Mouse (Mus musculus) forebrain, embryonic 11.5 days (tissue): Measurements from ENCODE around the gene Espl1. TPM values are rescaled to one million over a fixed set of nuclear protein-coding genes. Genes with fewer than 3 reads are reported as not detected.

Experiments
- ATAC-seq: fragments of 200-750 bp; cut with Nextera tagmentation; replicated peaks from 2 replicates; pipeline ENCODE4 v1.8.0; 2017; ENCODE audit warnings: moderate TSS enrichment; ENCODE audit not compliant: low FRiP score
- DNase-seq: peaks from one replicate; pipeline ENCODE4 v3.0.0-alpha.2; 2017; ENCODE audit warnings: low spot score
- H3K27ac ChIP-seq: fragments of 300-500 bp; sonication (generic); 2 replicates; pipeline ENCODE4 v1.5.1; 2014; ENCODE audit warnings: low read depth, low read length
- H3K27me3 ChIP-seq: fragments of 300-500 bp; sonication (generic); 2 replicates; pipeline ENCODE4 v1.6.1; 2014; ENCODE audit warnings: mild to moderate bottlenecking, low read length, mixed read lengths; ENCODE audit not compliant: control insufficient read depth, insufficient read depth
- H3K36me3 ChIP-seq: fragments of 300-500 bp; sonication (generic); 2 replicates; pipeline ENCODE4 v1.6.1; 2014; ENCODE audit warnings: mild to moderate bottlenecking, low read length, moderate library complexity, mixed read lengths; ENCODE audit not compliant: control insufficient read depth, insufficient read depth
- H3K4me1 ChIP-seq: fragments of 300-500 bp; sonication (generic); replicated peaks from 2 replicates; pipeline ENCODE4 v1.6.1; 2014; ENCODE audit warnings: low read length, mixed read lengths; ENCODE audit not compliant: control insufficient read depth, insufficient read depth
- H3K4me2 ChIP-seq: fragments of 300-500 bp; sonication (generic); 2 replicates; pipeline ENCODE4 v1.6.1; 2014; ENCODE audit warnings: low read depth, mild to moderate bottlenecking, low read length, moderate library complexity, mixed read lengths; ENCODE audit not compliant: severe bottlenecking
- H3K4me3 ChIP-seq: fragments of 300-500 bp; sonication (generic); 2 replicates; pipeline ENCODE4 v1.5.1; 2014; ENCODE audit warnings: low read depth, low read length
- H3K9ac ChIP-seq: fragments of 300-500 bp; sonication (generic); 2 replicates; pipeline ENCODE4 v1.6.1; 2014; ENCODE audit warnings: low read length
- H3K9me3 ChIP-seq: fragments of 300-500 bp; sonication (generic); 2 replicates; pipeline ENCODE4 v1.6.1; 2016; ENCODE audit warnings: low read length, mixed read lengths; ENCODE audit not compliant: control insufficient read depth
- WGBS: fragments of 180-500 bp; shearing (Covaris S2); extraction: QIAGEN DNeasy Blood & Tissue Kit; methylation state at CpG from one replicate; pipeline ENCODE4 v1.1.7; 2014; 5-methylcytosine and 5-hydroxymethylcytosine counted together
- polyA plus RNA-seq: library from polyadenylated mRNA; unstranded; fragments of >200 nt; fragmentation: Nextera tagmentation; extraction: Ambion mirVana; gene quantifications from 2 replicates; pipeline ENCODE4 v1.2.1, GENCODE M21; 2014

The Espl1 gene
- polyA plus RNA-seq, 1 experiment from 2014 or later: 58.3 TPM

DNA sequence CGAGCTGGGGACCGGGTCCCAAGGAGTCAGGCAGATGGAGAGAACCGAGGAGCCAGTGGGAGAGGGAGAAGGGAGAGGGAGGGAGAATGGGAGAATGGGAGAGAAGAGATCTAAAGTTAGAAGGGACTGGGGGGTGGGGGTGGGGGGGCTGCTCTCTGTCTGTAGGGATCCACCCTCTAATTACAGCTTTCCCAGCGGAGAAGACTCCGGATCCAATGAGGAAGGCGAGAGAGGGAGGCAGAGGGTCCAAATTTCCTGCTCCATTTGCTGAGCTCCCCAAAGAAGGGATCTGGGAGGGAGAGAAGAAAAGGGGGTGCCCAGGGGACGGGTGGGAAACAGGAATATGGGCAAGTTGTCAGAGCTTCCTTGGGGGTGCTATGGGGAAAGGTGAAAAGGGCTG lies 70.2 kb downstream of the Espl1 start:
- ATAC-seq (no peak), DNase-seq (no peak)
- no peaks in the 10 kb centered on the region for H3K36me3 ChIP-seq
- peaks cover 11% of the 10 kb centered on the region; the same call in 1 of the 2 replicates for H3K4me1 ChIP-seq
- H3K27ac ChIP-seq: no peak overlapping the region
- no peaks in the 10 kb centered on the region for H3K9me3 ChIP-seq
- H3K4me3 ChIP-seq: peak overlapping the region; percentile 16
- WGBS: 7% methylated on average over 7 of the region's 7 CpGs
- peaks cover 10% of the 10 kb centered on the region for H3K27me3 ChIP-seq
- H3K9ac ChIP-seq: peak overlapping the region; percentile 21; the same call in 1 of the 2 replicates
- peak overlapping the region; percentile 45 for H3K4me2 ChIP-seq

DNA sequence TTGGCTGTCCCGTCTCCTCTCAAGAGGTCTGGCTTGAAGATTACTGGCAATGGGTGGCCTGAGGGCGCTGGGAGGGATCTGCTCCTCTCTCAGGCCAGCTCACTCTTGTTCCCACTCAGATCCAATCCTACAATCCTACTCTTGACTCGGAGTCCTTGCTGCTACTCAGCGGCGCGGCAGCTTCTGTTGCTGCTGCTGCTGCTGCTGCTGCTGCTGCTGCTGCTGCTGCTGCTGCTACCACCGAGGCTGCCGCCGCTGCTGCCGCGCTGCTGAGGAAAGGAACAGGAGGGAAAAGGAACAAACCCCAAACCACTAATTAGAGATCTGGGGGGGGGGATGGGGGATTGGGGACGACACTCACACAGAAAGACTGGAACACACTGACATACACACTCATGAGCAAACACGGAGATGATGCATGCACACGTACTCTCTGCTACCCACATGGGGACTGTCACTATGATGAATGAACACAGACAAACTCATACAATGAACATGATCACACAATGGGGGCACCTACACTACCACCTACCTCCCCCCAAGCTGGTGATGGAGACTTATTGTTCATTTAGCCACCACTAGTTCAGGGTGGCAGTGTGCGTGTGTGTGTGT lies 70.8 kb downstream of the Espl1 start, which contains the start of gene Sp7:
TSS of gene Sp7 (minus strand) at position 450 of the 612 bp plus-strand sequence.
- H3K4me1 ChIP-seq: peaks cover 11% of the 10 kb centered on the region; the same call in 1 of the 2 replicates
- DNase-seq (peak; percentile 65), ATAC-seq (no peak)
- H3K36me3 ChIP-seq: no peaks in the 10 kb centered on the region
- H3K27me3 ChIP-seq: peaks cover 10% of the 10 kb centered on the region
- WGBS: 9% methylated on average over 13 of the region's 15 CpGs
- peak within 1 kb of the TSS; percentile 16 for H3K4me3 ChIP-seq
- peak within 1 kb of the TSS; percentile 21; the same call in 1 of the 2 replicates for H3K9ac ChIP-seq
- no peaks in the 10 kb centered on the region for H3K9me3 ChIP-seq
- no peak within 1 kb of the TSS for H3K27ac ChIP-seq
- peak within 1 kb of the TSS; percentile 45 for H3K4me2 ChIP-seq

GRCm38 (mm10) chr15:102369972-102370371 lies 73.9 kb downstream of the Espl1 start:
- no peak overlapping the region for H3K4me2 ChIP-seq
- no peak overlapping the region for H3K9ac ChIP-seq
- DNase-seq (no peak), ATAC-seq (no peak)
- H3K36me3 ChIP-seq: no peaks in the 10 kb centered on the region
- WGBS: 9% methylated on average over 13 of the region's 13 CpGs
- no peak overlapping the region for H3K27ac ChIP-seq
- peaks cover 8% of the 10 kb centered on the region; the same call in 1 of the 2 replicates for H3K27me3 ChIP-seq
- H3K9me3 ChIP-seq: no peaks in the 10 kb centered on the region
- H3K4me3 ChIP-seq: no peak overlapping the region
- peaks cover 11% of the 10 kb centered on the region; the same call in 1 of the 2 replicates for H3K4me1 ChIP-seq

GRCm38 (mm10) chr15:102370727-102371126 lies 74.7 kb downstream of the Espl1 start:
- ATAC-seq (no peak), DNase-seq (peak; percentile 66)
- Histone ChIP-seq H3K36me3 (no peaks in the 10 kb centered on the region), H3K27me3 (peaks cover 8% of the 10 kb centered on the region; the same call in 1 of the 2 replicates), H3K4me1 (peaks cover 11% of the 10 kb centered on the region; the same call in 1 of the 2 replicates), H3K4me3 (no peak overlapping the region), H3K27ac (no peak overlapping the region), H3K9ac (no peak overlapping the region; the same call in 1 of the 2 replicates), H3K9me3 (no peaks in the 10 kb centered on the region), H3K4me2 (no peak overlapping the region)
- WGBS: 13% methylated on average over 10 of the region's 10 CpGs

Other genes with a start within 250 kb of the Espl1 start
- gene Eif4b, start 222.5 kb upstream of the Espl1 start, polyA plus RNA-seq: 122 and 129 TPM in 2 replicates
- 8.8 and 10.5 TPM in 2 replicates for gene Tns2, start 195.9 kb upstream of the Espl1 start, polyA plus RNA-seq
- 12.0 and 12.1 TPM in 2 replicates for gene Spryd3, start 160.0 kb upstream of the Espl1 start, polyA plus RNA-seq
- 0.33 TPM in 1 of 2 replicates, not detected in the other for gene Igfbp6, start 151.9 kb upstream of the Espl1 start, polyA plus RNA-seq
- gene Soat2, start 145.7 kb upstream of the Espl1 start, polyA plus RNA-seq: not detected in 2 replicates
- gene Zfp740, start 93.0 kb upstream of the Espl1 start, polyA plus RNA-seq: 79.8 and 80.7 TPM in 2 replicates
- gene Csad, start 91.5 kb upstream of the Espl1 start, polyA plus RNA-seq: 38.2 and 39.2 TPM in 2 replicates
- gene Itgb7, start 64.3 kb upstream of the Espl1 start, polyA plus RNA-seq: 0.76 and 1.1 TPM in 2 replicates
- 19.3 and 19.7 TPM in 2 replicates for gene Rarg, start 38.7 kb upstream of the Espl1 start, polyA plus RNA-seq
- gene Gm9918, start 25.7 kb upstream of the Espl1 start, polyA plus RNA-seq: 0.21 and 0.48 TPM in 2 replicates
- gene Mfsd5, start 16.8 kb upstream of the Espl1 start, polyA plus RNA-seq: 55.6 and 64.7 TPM in 2 replicates
- 357 and 374 TPM in 2 replicates for gene Pfdn5, start 29.9 kb downstream of the Espl1 start, polyA plus RNA-seq
- 113 and 124 TPM in 2 replicates for gene Myg1, start 35.4 kb downstream of the Espl1 start, polyA plus RNA-seq
- 103 and 114 TPM in 2 replicates for gene Aaas, start 54.5 kb downstream of the Espl1 start, polyA plus RNA-seq
- gene Sp7, start 70.9 kb downstream of the Espl1 start, polyA plus RNA-seq: 0.20 and 0.52 TPM in 2 replicates
- 12.2 and 12.5 TPM in 2 replicates for gene Sp1, start 109.9 kb downstream of the Espl1 start, polyA plus RNA-seq
- gene Amhr2, start 149.1 kb downstream of the Espl1 start, polyA plus RNA-seq: 1.0 TPM in 1 of 2 replicates, not detected in the other
- 87.9 and 97.2 TPM in 2 replicates for gene Prr13, start 162.8 kb downstream of the Espl1 start, polyA plus RNA-seq
- 236 and 247 TPM in 2 replicates for gene Pcbp2, start 174.3 kb downstream of the Espl1 start, polyA plus RNA-seq
- gene Gm10337, start 207.5 kb downstream of the Espl1 start, polyA plus RNA-seq: 15.6 TPM in 1 of 2 replicates, not detected in the other
- 25.4 and 28.4 TPM in 2 replicates for gene Map3k12, start 220.8 kb downstream of the Espl1 start, polyA plus RNA-seq
- 98.9 and 109 TPM in 2 replicates for gene Tarbp2, start 221.9 kb downstream of the Espl1 start, polyA plus RNA-seq
- gene Npff, start 228.7 kb downstream of the Espl1 start, polyA plus RNA-seq: 0.80 and 2.1 TPM in 2 replicates